Mouse (Mus musculus) neutrophil, adult 5-6 weeks (primary cell): ENCODE data around the gene Entpd5. TPM values are rescaled to one million over a fixed set of nuclear protein-coding genes. Genes with fewer than 3 reads are reported as not detected.
"Not testable (repeated sequence)": the region's sequence is repeated elsewhere in the genome, so short reads cannot be mapped to it uniquely, and the experiment has no call there.

Experiments used
- ATAC-seq: fragments of 151-379, 151-347 bp; 2 replicates; pipeline ENCODE4 v1.8.0; 2017; ENCODE audit warnings: mild to moderate bottlenecking, moderate TSS enrichment; ENCODE audit not compliant: insufficient number of reproducible peaks, poor library complexity, low FRiP score, severe bottlenecking; ENCODE audit errors: extremely low read depth
- total RNA-seq: library from RNA; stranded (forward); fragments of 200-1000 nt; gene quantifications from 2 replicates; pipeline ENCODE4 v1.2.3, GENCODE M21; 2017

The Entpd5 gene
- total RNA-seq, 1 experiment from 2014 or later, result 27.8 TPM

- no peak for ATAC-seq
Observed at GRCm38 (mm10) chr12:84362872-84363271, 46.0 kb downstream of the Entpd5 start.

GRCm38 (mm10) chr12:84361555-84362489 is 47.0 kb downstream of the Entpd5 start, which contains the start of the genes Coq6 and Fam161b:
Coq6 (plus strand) TSS chr12:84361657.
Fam161b (minus strand) TSS chr12:84361833.
- ATAC-seq, result peak; percentile 93

GRCm38 (mm10) chr12:84358699-84359098 is 50.1 kb downstream of the Entpd5 start:
- not testable (repeated sequence) for ATAC-seq

DNA sequence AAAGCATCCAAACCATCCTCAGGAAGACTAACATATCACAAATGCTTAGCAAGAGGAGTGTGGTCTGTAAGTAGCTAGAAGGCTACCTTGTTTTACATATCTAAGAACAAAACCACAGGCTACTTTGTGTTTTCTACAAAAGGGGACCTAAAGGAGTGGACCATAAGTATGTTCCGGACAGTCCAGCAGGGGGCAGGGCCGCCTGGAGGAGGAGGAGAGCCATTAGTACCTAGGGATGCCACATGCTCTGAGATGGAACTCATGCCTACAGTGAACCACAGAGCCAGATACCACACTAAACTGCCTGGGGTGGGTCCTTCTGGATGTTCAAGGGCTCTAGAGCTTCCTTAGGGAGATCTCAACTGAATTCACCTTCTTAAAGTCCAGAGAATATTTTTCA is 61.6 kb downstream of the Entpd5 start:
- no peak for ATAC-seq

DNA sequence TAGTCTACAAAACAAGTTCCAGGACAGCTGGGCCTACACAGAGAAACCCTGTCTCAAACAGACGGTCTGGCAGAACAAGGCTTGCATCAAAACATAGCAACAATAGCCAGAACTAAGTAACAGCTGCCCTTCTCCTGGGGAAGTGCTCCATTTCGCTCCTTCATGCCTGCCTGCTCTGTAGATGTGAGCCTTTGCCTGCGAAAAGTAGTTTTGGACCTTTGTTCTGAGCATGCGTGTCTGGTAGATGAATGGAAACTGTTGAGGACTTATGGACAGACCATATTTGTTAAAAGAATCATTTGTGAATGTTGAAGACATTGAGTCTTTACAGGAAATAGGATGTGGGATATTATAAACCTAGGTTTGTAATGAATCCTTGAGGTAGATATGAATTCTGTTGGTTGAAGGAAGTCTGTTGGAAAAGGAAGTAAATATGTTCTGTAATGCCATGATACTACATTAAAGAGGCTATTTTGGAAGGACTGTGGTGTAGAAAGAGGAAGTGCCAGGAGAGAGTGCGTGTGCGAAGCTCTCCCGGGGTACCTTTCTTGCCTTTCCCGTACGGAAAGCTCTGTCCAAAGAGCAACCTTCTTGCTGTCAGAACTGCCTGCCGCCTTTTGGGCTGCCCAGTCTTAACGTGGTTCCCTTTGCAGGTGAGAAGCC is 71.7 kb downstream of the Entpd5 start:
- peak; percentile 58; the same call in 1 of the 2 replicates for ATAC-seq

DNA sequence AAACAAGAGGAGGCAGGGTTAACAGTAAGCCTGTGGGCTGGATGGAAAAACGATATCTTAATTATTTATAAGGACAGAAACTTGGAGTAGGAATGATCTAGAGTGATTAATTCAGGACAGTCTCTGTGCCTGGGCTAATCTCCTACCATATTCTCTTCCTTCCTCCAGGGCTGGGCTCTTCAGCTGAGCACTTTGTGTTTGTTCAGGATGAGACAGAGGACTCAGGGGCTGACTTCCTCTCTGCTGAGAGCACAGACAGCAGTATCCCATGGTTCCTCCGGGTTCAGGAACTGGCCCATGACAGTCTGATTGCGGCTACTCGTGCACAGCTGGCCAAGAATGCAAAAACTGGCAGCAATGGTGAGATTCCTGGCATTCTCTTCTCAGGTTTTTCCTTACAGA is 81.7 kb downstream of the Entpd5 start:
- no peak for ATAC-seq

Other genes with a start within 250 kb of the Entpd5 start
- gene Elmsan1, start 190.1 kb downstream of the Entpd5 start, total RNA-seq, result 79.1 and 84.4 TPM in 2 replicates
- gene Ptgr2, start 123.8 kb downstream of the Entpd5 start, total RNA-seq, result 34.4 and 40.1 TPM in 2 replicates
- 40.0 and 43.5 TPM in 2 replicates for gene Zfp410, start 92.2 kb downstream of the Entpd5 start, total RNA-seq
- 5.6 and 8.1 TPM in 2 replicates for gene Coq6, start 47.4 kb downstream of the Entpd5 start, total RNA-seq
- 1.7 and 2.4 TPM in 2 replicates for gene Fam161b, start 47.2 kb downstream of the Entpd5 start, total RNA-seq
- gene Bbof1, start within 50 bp of the Entpd5 start, total RNA-seq, result 1.6 and 2.3 TPM in 2 replicates
- gene Rnf113a2, start 8.2 kb upstream of the Entpd5 start, total RNA-seq, result 42.5 and 51.9 TPM in 2 replicates
- 5.9 and 7.0 TPM in 2 replicates for gene Aldh6a1, start 42.0 kb upstream of the Entpd5 start, total RNA-seq
- gene Lin52, start 42.4 kb upstream of the Entpd5 start, total RNA-seq, result 11.0 and 29.6 TPM in 2 replicates
- gene Vsx2, start 160.7 kb upstream of the Entpd5 start, total RNA-seq, result not detected in 2 replicates
- 12.8 and 15.3 TPM in 2 replicates for gene Abcd4, start 208.4 kb upstream of the Entpd5 start, total RNA-seq
- not detected in 2 replicates for gene Vrtn, start 232.0 kb upstream of the Entpd5 start, total RNA-seq